Mouse (Mus musculus): ENCODE results near the gene Traf3ip3.

Gene Traf3ip3

DNA sequence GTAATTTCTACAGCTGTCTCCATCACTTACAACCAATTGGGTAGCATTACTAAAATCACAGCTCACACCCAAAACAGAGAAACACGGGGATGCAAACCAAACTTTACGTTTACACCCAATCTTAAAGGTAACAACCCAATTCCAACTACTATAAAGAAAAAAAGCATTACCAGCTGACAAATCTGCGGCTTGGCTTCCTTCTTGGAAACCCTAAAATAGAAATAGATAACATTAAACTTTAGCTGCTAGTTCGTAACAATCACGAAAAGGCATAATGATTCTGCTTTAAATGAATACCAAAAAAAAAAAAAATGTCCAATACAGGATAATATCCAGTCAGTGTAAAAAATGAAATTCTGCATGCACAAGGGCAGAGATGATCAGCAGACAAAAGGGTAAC lies 72.2 kb downstream of the Traf3ip3 start:
- no peak for DNase-seq (ENCODE audit: low read depth, low spot score)

DNA sequence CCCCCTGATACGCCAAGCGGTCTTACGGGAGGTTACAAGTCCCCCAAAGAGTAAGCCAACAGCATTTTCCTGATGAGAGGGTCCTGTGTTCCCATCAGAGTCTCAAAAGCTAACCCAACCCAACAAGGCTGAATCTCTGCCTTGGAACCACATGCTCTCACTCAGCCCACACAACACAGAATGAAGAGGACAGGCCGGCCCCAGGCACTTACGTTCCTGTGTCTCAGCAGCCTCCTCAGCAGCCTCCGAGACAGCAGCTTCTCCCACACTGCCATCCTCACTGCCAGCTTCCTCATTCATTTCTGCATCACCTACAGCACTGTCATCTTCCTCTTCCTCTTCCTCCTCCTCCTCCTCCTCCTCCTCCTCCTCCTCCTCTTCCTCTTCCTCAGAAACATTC lies 73.4 kb downstream of the Traf3ip3 start:
- DNase-seq (ENCODE audit: low read depth, low spot score) = no peak

DNA sequence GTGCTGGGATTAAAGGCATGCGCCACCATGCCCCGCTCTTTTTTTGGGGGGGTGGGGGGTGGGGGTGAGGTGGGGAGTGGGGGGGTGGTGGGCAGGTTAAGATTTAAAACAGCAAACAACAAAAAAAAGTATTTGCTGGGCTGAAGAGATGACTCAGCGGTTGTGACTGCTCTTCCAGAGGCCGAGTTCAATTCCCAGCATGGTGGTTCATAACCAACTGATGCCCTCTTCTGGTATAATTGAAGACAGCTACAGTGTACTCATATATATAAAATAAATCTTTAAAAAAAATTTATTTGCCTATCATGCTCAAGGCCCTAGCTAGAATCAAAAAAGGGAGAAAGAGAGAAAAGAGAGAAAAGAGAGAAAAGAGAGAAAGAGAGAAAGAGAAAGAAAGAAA lies 75.7 kb downstream of the Traf3ip3 start:
- no peak for DNase-seq (ENCODE audit: low read depth, low spot score)
